Mouse (Mus musculus): ENCODE results near the gene Cdkl3.
"Not testable (repeated sequence)": the region's sequence is repeated elsewhere in the genome, so short reads cannot be mapped to it uniquely, and the experiment has no call there.

Gene Cdkl3

GRCm38 (mm10) chr11:52077939-52078338, 73.9 kb downstream of the Cdkl3 start:
- no peak for DNase-seq (ENCODE audit: low spot score)

GRCm38 (mm10) chr11:52079978-52080377, 76.0 kb downstream of the Cdkl3 start:
- DNase-seq (ENCODE audit: low spot score): no peak

- DNase-seq (ENCODE audit: low spot score): no peak
Observed at GRCm38 (mm10) chr11:52080656-52081055, 76.6 kb downstream of the Cdkl3 start.

- DNase-seq (ENCODE audit: low spot score): no peak
Observed at GRCm38 (mm10) chr11:52085857-52086203, 81.8 kb downstream of the Cdkl3 start.

- no peak for DNase-seq (ENCODE audit: low spot score)
Observed at GRCm38 (mm10) chr11:52086204-52086864, 82.3 kb downstream of the Cdkl3 start.

- DNase-seq (ENCODE audit: low spot score): no peak
Observed at GRCm38 (mm10) chr11:52089291-52089690, 85.3 kb downstream of the Cdkl3 start.

- no peak for DNase-seq (ENCODE audit: low spot score)
Observed at GRCm38 (mm10) chr11:52091261-52091660, 87.2 kb downstream of the Cdkl3 start.

- no peak for DNase-seq (ENCODE audit: low spot score)
Observed at GRCm38 (mm10) chr11:52094568-52094967, 90.5 kb downstream of the Cdkl3 start.

- DNase-seq (ENCODE audit: low spot score): no peak
Observed at GRCm38 (mm10) chr11:52097016-52097415, 93.0 kb downstream of the Cdkl3 start.

GRCm38 (mm10) chr11:52097596-52097995, 93.6 kb downstream of the Cdkl3 start:
- DNase-seq (ENCODE audit: low spot score): no peak

- DNase-seq (ENCODE audit: low spot score): peak; percentile 91
Observed at GRCm38 (mm10) chr11:52098398-52098946, 94.5 kb downstream of the Cdkl3 start, which contains the start of gene Ppp2ca. Gene Ppp2ca (plus strand): TSS chr11:52098681.

GRCm38 (mm10) chr11:52099031-52099761, 95.2 kb downstream of the Cdkl3 start:
- DNase-seq (ENCODE audit: low spot score): peak; percentile 19

- no peak for DNase-seq (ENCODE audit: low spot score)
Observed at GRCm38 (mm10) chr11:52099771-52100219, 95.8 kb downstream of the Cdkl3 start.

- DNase-seq (ENCODE audit: low spot score): no peak
Observed at GRCm38 (mm10) chr11:52102977-52103376, 99.0 kb downstream of the Cdkl3 start.

- no peak for DNase-seq (ENCODE audit: low spot score)
Observed at GRCm38 (mm10) chr11:52105503-52105902, 101.5 kb downstream of the Cdkl3 start.

GRCm38 (mm10) chr11:52106037-52106436, 102.0 kb downstream of the Cdkl3 start:
- DNase-seq (ENCODE audit: low spot score): no peak

- no peak for DNase-seq (ENCODE audit: low spot score)
Observed at GRCm38 (mm10) chr11:52106438-52106837, 102.4 kb downstream of the Cdkl3 start.

GRCm38 (mm10) chr11:52108796-52109195, 104.8 kb downstream of the Cdkl3 start:
- DNase-seq (ENCODE audit: low spot score): no peak

- no peak for DNase-seq (ENCODE audit: low spot score)
Observed at GRCm38 (mm10) chr11:52109421-52109820, 105.4 kb downstream of the Cdkl3 start.

- no peak for DNase-seq (ENCODE audit: low spot score)
Observed at GRCm38 (mm10) chr11:52115479-52115878, 111.5 kb downstream of the Cdkl3 start.

- not testable (repeated sequence) for DNase-seq (ENCODE audit: low spot score)
Observed at GRCm38 (mm10) chr11:52116117-52116516, 112.1 kb downstream of the Cdkl3 start.

GRCm38 (mm10) chr11:52117156-52117555, 113.1 kb downstream of the Cdkl3 start:
- DNase-seq (ENCODE audit: low spot score): no peak

GRCm38 (mm10) chr11:52120415-52120814, 116.4 kb downstream of the Cdkl3 start:
- DNase-seq (ENCODE audit: low spot score): not testable (repeated sequence)
